Mouse (Mus musculus) adrenal gland, postnatal 36 days (tissue): Measurements from ENCODE around the gene Gm21987. TPM values are rescaled to one million over a fixed set of nuclear protein-coding genes. Genes with fewer than 3 reads are reported as not detected.

Experiments used
- DNase-seq, 2 experiments: peaks; one replicate each; pipeline ENCODE4 v3.0.0; 2021; ENCODE audit warnings: mixed read lengths in 1 of 2
- total RNA-seq, 2 experiments: library from RNA; stranded (reverse); gene quantifications; 2 replicates each; pipeline ENCODE4 v1.2.3; 2021

The Gm21987 gene
- total RNA-seq, 2 experiments from 2014 or later: 0.95 TPM; not detected in 1

DNA sequence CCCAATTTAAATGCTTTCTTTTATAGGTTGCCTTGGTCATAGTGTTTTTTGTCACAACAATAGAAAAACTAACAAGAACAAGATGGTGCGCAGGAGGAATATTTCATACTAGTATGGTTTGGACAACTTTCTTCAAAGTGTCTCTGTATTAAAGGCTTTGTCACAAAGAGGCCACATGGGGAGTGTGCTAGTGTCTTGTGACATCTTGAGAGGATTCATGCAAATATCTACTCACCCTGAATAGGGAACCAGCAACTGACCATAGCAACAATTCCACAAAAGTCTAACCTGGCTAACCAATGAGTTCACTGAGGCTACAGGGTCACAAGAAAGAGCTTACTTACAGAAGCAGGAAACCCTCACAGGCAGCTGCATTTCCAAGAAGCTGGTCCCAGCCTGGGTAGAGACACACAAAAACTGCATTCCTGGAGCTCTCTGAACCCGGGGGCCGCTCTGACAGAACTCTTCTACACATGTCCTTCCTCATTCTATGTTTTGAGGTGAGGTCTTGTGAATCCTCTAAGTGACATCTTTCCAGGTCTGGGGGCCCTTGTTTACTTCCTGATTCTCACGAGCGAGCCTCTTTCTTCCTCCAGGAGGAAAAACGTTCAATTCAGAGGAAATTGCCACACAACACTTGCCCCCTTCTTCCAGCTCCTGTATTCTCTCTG, 48.4 kb downstream of the Gm21987 start:
- DNase-seq: no peak

DNA sequence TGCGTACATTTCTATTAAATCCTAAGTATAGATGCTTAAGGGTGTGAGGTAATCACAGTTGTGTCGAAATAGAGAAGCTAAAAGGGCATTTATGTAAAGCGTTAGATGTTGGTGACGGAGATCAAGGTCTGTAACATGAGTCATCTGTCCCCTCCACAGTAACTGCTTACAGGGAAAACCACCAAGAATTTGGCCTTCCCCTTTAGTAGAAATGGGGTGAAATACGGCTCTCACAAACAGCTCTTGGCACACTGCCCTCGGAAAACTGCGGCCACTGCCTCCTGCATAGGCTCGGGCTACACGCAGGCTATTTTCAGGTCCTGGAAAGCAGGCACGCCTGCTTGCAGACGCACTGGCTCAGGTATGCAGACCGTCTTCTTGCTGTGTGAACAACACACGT, 49.3 kb downstream of the Gm21987 start:
- DNase-seq: peak; percentile 95

DNA sequence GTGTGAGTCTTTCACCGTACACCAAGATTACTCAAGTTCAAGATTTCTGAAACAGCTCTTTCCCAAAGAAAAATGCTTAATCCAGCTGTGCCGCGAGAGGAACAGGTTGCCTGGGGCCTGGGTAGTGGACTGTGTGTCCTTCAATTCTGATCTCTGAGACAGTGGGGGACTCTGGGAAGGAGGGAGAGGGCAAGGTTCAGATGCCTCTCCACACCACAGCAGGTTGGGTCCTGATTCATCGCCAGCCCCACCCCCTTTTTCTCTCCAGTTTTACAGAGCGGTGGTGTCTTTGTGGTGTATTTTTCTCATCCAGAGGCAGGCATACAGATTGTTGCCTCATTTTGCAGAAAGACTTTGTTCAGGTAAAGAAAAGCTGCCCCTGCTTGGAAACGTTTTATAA, 51.4 kb downstream of the Gm21987 start:
- DNase-seq: no peak

DNA sequence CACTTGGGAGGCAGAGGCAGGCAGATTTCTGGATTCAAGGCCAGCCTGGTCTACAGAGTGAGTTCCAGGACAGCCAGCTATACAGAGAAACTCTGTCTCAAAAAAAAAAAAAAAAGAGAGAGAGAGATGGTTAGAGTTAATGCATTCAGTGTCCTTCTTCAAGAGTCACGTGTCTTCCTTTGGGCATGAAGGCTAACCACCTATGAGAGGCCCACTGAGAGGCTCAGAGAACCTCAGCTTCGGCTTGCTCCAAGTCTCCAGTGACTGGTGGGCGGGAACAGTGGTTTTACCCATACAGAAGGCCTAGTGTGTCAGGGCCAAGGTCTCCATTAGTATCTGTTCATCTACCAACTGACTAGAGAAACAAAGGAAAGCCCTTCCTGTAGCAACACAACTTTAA, 52.2 kb downstream of the Gm21987 start:
- DNase-seq: no peak

DNA sequence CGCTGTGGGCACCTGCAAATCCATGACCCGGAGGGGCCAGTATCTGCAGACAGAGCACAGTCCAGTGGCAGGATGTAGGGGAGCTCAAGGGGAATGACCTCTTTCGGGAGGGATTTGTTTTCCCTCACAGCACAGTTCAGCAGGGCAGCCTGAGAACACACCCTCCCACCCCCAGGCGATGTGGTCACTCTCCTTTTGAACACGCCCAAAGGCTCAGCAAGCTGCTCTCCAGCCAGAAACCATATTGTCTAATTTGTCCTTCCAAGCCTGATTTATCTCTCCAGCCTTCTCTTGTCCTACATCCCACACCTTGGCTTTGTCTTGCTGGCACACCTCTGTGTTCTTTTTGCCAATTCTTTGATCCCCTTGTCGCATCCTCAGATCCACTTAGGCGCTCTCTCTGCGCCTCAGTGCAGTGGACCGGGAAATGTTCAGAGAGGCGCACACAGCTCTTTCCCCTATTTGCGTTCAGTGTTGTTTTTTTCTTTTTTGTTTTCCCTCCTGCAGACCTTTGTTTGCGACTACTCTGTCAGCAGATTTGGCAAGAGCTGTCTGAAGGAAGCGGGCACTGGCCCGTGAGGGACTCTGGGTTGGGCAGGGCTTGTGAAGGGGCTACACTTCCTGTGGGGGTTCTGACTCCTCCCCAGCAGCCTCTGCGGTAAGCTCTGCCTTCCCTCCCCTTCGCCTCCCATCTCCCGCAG, 52.8 kb downstream of the Gm21987 start:
- peak; percentile 73 to 78 for DNase-seq

DNA sequence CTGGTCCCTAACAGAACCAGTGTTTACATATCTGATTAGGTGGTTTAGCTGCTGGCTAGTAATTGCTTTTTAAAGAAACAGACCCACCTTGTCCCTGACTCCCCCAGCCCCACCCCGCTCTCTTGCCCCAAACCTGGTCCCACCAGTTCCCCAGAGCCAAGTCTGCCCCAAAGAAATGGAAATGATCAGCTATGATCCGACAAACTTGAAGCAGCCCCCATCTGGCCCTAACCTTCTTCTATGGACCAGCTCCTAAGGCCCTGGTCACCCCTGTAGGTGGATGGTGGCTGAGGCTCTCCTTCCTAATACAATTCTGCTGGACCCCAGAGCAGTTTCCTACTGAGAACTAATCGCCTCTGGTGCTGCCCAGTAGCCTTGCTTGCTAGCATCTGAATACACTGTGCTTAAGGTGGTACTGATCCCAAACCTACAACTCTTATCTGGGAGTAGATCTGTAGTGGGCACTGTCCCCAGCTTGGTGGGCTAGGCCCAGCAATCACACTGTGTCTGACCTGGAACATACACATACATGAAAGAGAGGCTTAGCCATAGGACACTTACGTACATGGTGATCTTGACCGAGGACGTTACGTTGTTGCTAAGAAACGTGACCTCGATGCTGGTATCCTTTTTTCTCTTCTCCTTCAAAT, 53.6 kb downstream of the Gm21987 start:
- DNase-seq: peak; percentile 25 to 47

DNA sequence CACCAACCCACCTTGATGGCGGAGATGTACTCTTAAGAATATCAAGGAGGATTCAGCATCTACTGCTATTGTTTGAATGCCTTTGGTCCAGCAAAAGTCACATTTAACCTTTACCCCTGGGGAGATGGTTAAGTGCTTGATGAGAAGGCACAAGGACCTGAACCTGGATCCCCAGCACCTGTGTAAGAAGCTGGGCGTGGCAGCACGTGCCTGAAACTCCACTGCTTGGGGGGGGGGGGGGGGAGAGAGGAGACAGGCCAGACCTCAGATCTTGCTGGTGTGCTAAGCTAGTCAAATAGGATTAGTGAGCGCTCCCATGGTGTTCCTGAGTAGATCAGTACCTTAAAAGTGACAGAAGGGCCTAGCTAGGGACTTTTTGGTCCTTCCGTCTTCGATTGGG, 54.6 kb downstream of the Gm21987 start:
- no peak for DNase-seq

DNA sequence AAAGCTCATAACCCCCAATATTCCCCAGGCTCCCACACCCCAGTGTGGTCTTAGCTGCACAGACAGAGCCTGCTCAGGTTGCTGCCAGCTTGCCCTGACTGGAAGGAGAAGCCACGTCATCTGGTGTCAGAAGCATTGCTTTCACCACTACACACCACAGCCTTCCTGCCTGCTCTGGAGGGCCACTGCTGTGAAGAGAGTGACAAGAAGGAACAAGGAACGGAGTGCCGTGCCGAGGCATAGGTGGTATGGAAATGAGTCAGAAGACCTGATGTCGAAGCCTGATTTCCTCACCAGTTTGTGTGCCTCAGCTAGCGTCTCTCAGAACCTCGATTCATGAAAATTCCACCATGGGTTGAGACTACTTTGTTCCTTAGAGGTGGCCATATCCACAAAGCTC, 56.8 kb downstream of the Gm21987 start:
- DNase-seq: no peak

DNA sequence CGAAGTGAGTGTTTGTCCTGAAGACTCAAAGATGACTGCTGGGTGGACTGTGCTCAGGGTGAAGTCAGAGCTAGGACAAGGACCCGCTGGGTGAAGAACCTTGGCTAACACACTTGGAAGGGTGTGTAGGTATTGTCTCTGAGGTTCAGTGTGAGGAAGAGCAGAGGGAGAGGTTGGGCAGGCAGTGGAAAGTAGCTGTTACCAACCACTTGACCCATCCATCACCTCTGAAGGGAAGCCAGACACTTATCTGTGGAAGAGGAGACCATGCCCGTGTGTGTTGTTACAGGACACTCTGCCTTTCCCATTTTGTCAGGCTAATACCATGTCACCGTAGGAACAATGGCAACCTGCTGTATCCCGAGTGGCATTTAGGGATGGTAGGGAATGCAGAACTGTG, 59.5 kb downstream of the Gm21987 start:
- no peak for DNase-seq

DNA sequence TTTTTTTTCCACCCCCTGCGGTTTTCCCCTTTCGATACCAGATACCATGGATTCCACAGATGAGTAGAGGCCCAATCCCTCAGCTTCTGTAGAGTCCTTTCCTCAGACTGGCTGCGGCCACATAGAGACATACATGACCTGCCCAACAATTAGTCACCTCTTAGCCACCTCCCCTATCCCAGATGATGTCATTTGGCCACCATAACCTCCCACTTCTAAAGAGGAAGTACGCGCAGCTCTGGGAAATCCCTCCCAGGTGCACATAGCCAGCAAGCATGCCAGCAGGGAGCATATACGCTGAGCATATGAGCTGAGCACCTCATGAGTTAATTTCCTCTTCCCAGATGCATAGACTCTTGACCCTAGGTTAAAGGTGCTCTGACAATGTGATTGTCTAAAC, 59.9 kb downstream of the Gm21987 start:
- DNase-seq: no peak

DNA sequence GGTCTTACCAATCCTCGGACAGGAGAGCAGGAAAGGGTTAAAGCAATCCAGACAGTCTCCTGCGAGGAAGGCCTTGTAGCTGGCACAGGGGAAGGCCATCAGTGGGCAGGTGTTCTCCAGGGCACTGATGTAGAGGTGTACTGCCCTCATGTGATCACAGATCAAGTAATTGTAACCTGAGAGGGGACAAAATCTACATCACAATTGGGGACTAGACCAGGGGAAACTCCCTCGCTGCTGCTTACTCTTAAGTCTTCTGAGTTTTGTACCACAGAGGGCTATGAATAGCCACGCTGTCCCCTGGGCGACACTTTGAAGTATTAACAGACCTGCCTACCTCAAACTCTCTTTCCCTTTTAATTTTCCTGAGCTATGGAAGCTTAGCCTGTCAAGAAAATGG, 60.7 kb downstream of the Gm21987 start:
- no peak for DNase-seq

DNA sequence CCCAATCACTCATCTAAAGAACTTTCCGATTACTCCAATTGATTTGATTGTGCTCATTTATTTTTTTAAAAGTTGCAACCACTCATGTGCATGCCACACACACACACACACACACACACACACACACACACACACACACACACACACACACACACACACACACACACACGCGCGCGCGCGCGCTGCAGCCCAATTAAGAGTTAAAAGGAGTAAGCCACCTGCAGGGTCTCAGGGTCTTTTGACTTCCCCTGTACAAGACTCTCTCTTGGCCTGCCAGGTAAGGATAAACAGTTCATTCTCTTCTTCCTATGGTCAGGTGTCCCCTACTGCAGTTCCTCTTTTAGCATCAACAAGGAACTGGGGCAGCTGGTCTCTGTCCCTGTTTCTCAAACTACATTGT, 61.6 kb downstream of the Gm21987 start:
- no peak for DNase-seq

Other genes with a start within 250 kb of the Gm21987 start
- gene Nr1i2, start 52.2 kb upstream of the Gm21987 start, total RNA-seq: not detected
- under 1 TPM; 0.66 to 0.70 TPM for gene Maats1, start 4.9 kb upstream of the Gm21987 start, total RNA-seq
- 100 to 1,000 TPM; 288 to 296 TPM for gene Cox17, start within 50 bp of the Gm21987 start, total RNA-seq
- gene Popdc2, start 15.2 kb downstream of the Gm21987 start, total RNA-seq: 1 to 10 TPM; 1.3 to 1.8 TPM
- 10 to 100 TPM; 16.4 to 45.3 TPM for gene Pla1a, start 86.1 kb downstream of the Gm21987 start, total RNA-seq
- gene Adprh, start 105.7 kb downstream of the Gm21987 start, total RNA-seq: 10 to 100 TPM; 47.3 to 54.0 TPM
- gene Cd80, start 108.5 kb downstream of the Gm21987 start, total RNA-seq: under 1 TPM; 0.53 to 0.79 TPM
- gene Timmdc1, start 175.6 kb downstream of the Gm21987 start, total RNA-seq: 10 to 100 TPM; 46.1 to 47.8 TPM
- 10 to 100 TPM; 31.3 to 31.7 TPM for gene Poglut1, start 203.2 kb downstream of the Gm21987 start, total RNA-seq
- gene Tmem39a, start 211.7 kb downstream of the Gm21987 start, total RNA-seq: 10 to 100 TPM; 77.5 to 85.4 TPM